Mouse (Mus musculus) large intestine, adult 2 months (tissue): Measurements from ENCODE around the gene Mrpl39. TPM values are rescaled to one million over a fixed set of nuclear protein-coding genes. Genes with fewer than 3 reads are reported as not detected.

Experiments used
- DNase-seq: peaks from one replicate; pipeline ENCODE4 v3.0.0-alpha.2; 2012; ENCODE audit warnings: low read depth, low spot score
- WGBS: fragments of 180-500 bp; shearing (Covaris S2); methylation state at CpG from one replicate; pipeline ENCODE4 v1.1.7; 2018; 5-methylcytosine and 5-hydroxymethylcytosine counted together
- polyA plus RNA-seq: library from polyadenylated mRNA; depleted of rRNA; stranded (reverse); fragments of >200 nt; gene quantifications from 2 replicates; pipeline ENCODE4 v1.2.3, GENCODE M21; 2012; rRNA removed

Mrpl39 gene
- 8.4 and 10.4 TPM in 2 replicates for polyA plus RNA-seq

GRCm38 (mm10) chr16:84735166-84736105 lies at the start of gene Mrpl39:
Gene Mrpl39 (minus strand): TSS chr16:84735742.
- DNase-seq, result peak; percentile 93
- WGBS, result under 1% methylated on average over 66 of the region's 66 CpGs

GRCm38 (mm10) chr16:84784966-84785365 lies 49.4 kb upstream of the Mrpl39 start:
- 49% methylated on average over 7 of the region's 7 CpGs for WGBS
- DNase-seq, result no peak

GRCm38 (mm10) chr16:84783279-84783678 lies 47.7 kb upstream of the Mrpl39 start:
- no peak for DNase-seq
- WGBS, result 19% methylated on average over 2 of the region's 2 CpGs

- DNase-seq, result no peak
- 52% methylated on average over 5 of the region's 5 CpGs for WGBS
These were observed 44.2 kb upstream of the Mrpl39 start for GRCm38 (mm10) chr16:84779718-84780117.

- DNase-seq, result no peak
- WGBS, result 82% methylated on average over 6 of the region's 6 CpGs
These were observed 43.5 kb upstream of the Mrpl39 start for GRCm38 (mm10) chr16:84778861-84779630.

- 82% methylated on average over 6 of the region's 6 CpGs for WGBS
- DNase-seq, result no peak
These were observed 42.9 kb upstream of the Mrpl39 start for GRCm38 (mm10) chr16:84778431-84778830.

GRCm38 (mm10) chr16:84776089-84776784 lies 40.7 kb upstream of the Mrpl39 start:
- 32% methylated on average over 7 of the region's 7 CpGs for WGBS
- DNase-seq, result no peak

- 43% methylated on average over 11 of the region's 11 CpGs for WGBS
- DNase-seq, result no peak
These were observed 39.8 kb upstream of the Mrpl39 start for GRCm38 (mm10) chr16:84775356-84775755.

GRCm38 (mm10) chr16:84774761-84775231 lies 39.3 kb upstream of the Mrpl39 start:
- DNase-seq, result no peak
- WGBS, result 2% methylated on average over 23 of the region's 23 CpGs

- WGBS, result under 1% methylated on average over 43 of the region's 43 CpGs
- DNase-seq, result no peak
These were observed 38.6 kb upstream of the Mrpl39 start, which contains the start of gene Jam2 for GRCm38 (mm10) chr16:84774003-84774703. Gene Jam2 (plus strand): TSS chr16:84774123.

- 11% methylated on average over 15 of the region's 15 CpGs for WGBS
- no peak for DNase-seq
These were observed 37.8 kb upstream of the Mrpl39 start for GRCm38 (mm10) chr16:84773268-84773861.

- WGBS, result 44% methylated on average over 8 of the region's 8 CpGs
- DNase-seq, result no peak
These were observed 37.1 kb upstream of the Mrpl39 start for GRCm38 (mm10) chr16:84772496-84773267.

- no peak for DNase-seq
- 77% methylated on average over 2 of the region's 2 CpGs for WGBS
These were observed 35.9 kb upstream of the Mrpl39 start for GRCm38 (mm10) chr16:84771461-84771860.

- WGBS, result 61% methylated on average over 7 of the region's 7 CpGs
These were observed 35.3 kb upstream of the Mrpl39 start for GRCm38 (mm10) chr16:84770891-84771290.

GRCm38 (mm10) chr16:84769619-84770464 lies 34.3 kb upstream of the Mrpl39 start:
- 79% methylated on average over 19 of the region's 19 CpGs for WGBS
- no peak for DNase-seq

More at GRCm38 (mm10) chr16:84770891-84771290, 35.3 kb upstream of the Mrpl39 start:
- no peak for DNase-seq

- 72% methylated on average over 4 of the region's 4 CpGs for WGBS
- no peak for DNase-seq
These were observed 33.6 kb upstream of the Mrpl39 start for GRCm38 (mm10) chr16:84769182-84769581.

- 70% methylated on average over 8 of the region's 8 CpGs for WGBS
- no peak for DNase-seq
These were observed 32.4 kb upstream of the Mrpl39 start for GRCm38 (mm10) chr16:84767956-84768355.
